Mouse (Mus musculus): Measurements from ENCODE around the gene Syngr4. TPM values are rescaled to one million over a fixed set of nuclear protein-coding genes. Genes with fewer than 3 reads are reported as not detected.
A peak's percentile ranks its signal among the peaks of the same experiment; 100 is the strongest.

The Syngr4 gene
- polyA plus RNA-seq, 1 experiment, result 0.19 TPM

DNA sequence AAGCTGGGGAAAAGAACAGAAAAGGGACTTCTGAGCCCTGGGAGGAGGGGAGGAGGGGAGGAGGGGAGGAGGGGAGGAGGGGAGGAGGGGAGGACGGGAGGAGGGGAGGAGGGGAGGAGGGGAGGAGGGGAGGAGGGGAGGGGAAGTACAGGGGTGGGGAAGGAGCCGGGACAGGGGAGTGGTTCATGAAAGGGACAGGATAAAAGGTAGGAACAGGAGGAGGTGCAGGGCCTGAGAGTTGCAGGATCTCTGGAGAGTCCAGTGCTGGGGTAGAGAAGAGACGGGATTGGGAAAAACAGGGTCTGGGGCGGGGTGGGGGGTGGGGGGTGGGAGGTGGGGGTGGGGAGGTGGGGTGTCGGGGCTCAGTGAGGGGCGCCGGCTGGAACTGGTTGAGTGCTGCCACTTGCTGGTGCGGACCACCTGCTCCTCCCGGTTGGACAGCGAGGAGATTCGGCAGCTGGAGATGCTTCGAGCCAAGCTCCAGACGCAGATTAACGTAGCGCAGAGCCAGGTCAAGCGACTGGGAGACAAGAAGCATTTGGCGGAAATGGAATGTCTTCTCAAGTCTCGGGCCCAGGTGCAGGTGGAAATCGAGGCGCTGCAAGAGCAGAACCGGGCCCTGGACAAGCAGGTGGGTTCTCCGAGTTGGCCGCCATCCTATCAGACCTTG is 32.2 kb upstream of the Syngr4 start:
- H3K4me3 ChIP-seq (ENCODE audit: insufficient read depth, low read depth, low read length), result no peak overlapping the region
- H3K27me3 ChIP-seq (replicated peaks; ENCODE audit: control insufficient read depth, insufficient read depth, low read length), result no peaks in the 10 kb centered on the region
- H3K4me1 ChIP-seq (ENCODE audit: control insufficient read depth, insufficient read depth, low read length), result no peaks in the 10 kb centered on the region
- 54% methylated on average over 19 of the region's 23 CpGs for WGBS
- DNase-seq, result no peak
- no peak for TF ChIP-seq POLR2A (IDR thresholded peaks at IDR 0.05; ENCODE audit: low read depth, low read length)
- TF ChIP-seq CTCF (conservative IDR thresholded peaks at IDR 0.05; ENCODE audit: insufficient read depth, insufficient read length, low read depth, low read length), result no peak
- H3K36me3 ChIP-seq (ENCODE audit: control insufficient read depth, insufficient read depth, low read length), result no peaks in the 10 kb centered on the region
- no peak overlapping the region for H3K27ac ChIP-seq (ENCODE audit: insufficient read depth, low read depth, low read length)

DNA sequence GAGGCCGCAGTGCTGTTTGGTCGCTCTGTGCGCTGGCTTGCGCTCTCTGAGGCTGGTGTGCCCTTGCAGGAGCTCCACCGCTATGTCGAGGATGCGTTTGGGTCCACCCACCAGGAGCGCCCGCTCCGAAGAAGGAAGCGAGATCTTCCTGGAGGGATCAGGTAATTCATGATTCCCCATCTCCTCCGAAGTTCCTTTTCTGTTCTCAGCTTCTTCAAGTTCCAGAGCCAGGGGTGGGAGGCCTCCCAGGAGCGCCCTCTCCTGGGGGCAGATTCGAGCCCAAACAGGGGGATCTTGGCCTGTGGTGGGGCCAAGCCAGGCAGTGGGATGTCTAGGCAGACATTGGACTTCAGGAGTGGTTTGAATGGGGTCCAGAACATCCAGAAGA is 27.9 kb upstream of the Syngr4 start:
- H3K27ac ChIP-seq (ENCODE audit: insufficient read depth, low read depth, low read length), result peak overlapping the region; percentile 96
- no peaks in the 10 kb centered on the region for H3K4me1 ChIP-seq (ENCODE audit: control insufficient read depth, insufficient read depth, low read length)
- DNase-seq, result peak; percentile 44
- H3K36me3 ChIP-seq (ENCODE audit: control insufficient read depth, insufficient read depth, low read length), result no peaks in the 10 kb centered on the region
- WGBS, result 12% methylated on average over 14 of the region's 14 CpGs
- no peak; the same call in 1 of the 2 replicates for TF ChIP-seq CTCF (conservative IDR thresholded peaks at IDR 0.05; ENCODE audit: insufficient read depth, insufficient read length, low read depth, low read length)
- TF ChIP-seq POLR2A (IDR thresholded peaks at IDR 0.05; ENCODE audit: low read depth, low read length), result no peak
- peak overlapping the region; percentile 75 for H3K4me3 ChIP-seq (ENCODE audit: insufficient read depth, low read depth, low read length)
- no peaks in the 10 kb centered on the region for H3K27me3 ChIP-seq (replicated peaks; ENCODE audit: control insufficient read depth, insufficient read depth, low read length)

DNA sequence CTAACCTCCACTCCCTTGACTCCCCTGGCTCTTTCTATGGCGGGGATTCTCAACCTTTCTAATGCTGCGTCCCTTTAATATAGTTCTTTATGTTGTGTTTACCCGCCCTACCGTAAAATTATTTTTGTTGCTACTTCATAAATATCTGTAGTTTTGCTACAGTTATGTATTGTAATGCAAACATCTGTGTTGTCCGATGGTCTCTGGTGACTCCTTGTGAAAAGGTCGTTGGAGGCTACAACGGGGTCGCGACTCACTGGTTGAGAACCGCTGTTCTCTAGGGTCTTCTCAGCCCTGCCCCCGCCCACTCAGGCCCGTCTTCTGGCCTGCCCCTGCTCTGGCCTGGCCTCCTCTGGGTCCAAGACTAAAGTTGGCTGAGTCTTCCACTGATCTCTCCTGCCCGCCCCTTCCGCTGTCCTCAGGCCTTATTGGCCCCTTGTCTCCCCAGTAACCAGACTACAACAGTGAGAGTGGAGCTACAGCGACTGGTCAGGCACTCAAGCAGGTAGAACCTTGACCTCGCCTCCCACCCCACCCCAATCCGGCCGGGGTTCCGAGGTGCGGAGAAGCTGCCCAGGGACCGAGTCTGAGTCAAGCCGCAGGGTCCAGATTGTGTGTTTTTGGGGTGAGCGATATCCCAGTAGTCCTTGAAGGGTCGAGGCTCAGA is 27.4 kb upstream of the Syngr4 start, which contains the start of gene Ccdc114:
Gene Ccdc114 (plus strand): TSS at position 311 of the 667 bp plus-strand sequence.
- Histone ChIP-seq H3K36me3 (ENCODE audit: control insufficient read depth, insufficient read depth, low read length) (no peaks in the 10 kb centered on the region), H3K4me1 (ENCODE audit: control insufficient read depth, insufficient read depth, low read length) (no peaks in the 10 kb centered on the region), H3K4me3 (ENCODE audit: insufficient read depth, low read depth, low read length) (peak within 1 kb of the TSS; percentile 75), H3K27ac (ENCODE audit: insufficient read depth, low read depth, low read length) (peak within 1 kb of the TSS; percentile 96), H3K27me3 (replicated peaks; ENCODE audit: control insufficient read depth, insufficient read depth, low read length) (no peaks in the 10 kb centered on the region)
- WGBS, result 4% methylated on average over 24 of the region's 24 CpGs
- TF ChIP-seq POLR2A (IDR thresholded peaks at IDR 0.05; ENCODE audit: low read depth, low read length) (peak; percentile 70), CTCF (conservative IDR thresholded peaks at IDR 0.05; ENCODE audit: insufficient read depth, insufficient read length, low read depth, low read length) (no peak)
- peak; percentile 93 for DNase-seq

DNA sequence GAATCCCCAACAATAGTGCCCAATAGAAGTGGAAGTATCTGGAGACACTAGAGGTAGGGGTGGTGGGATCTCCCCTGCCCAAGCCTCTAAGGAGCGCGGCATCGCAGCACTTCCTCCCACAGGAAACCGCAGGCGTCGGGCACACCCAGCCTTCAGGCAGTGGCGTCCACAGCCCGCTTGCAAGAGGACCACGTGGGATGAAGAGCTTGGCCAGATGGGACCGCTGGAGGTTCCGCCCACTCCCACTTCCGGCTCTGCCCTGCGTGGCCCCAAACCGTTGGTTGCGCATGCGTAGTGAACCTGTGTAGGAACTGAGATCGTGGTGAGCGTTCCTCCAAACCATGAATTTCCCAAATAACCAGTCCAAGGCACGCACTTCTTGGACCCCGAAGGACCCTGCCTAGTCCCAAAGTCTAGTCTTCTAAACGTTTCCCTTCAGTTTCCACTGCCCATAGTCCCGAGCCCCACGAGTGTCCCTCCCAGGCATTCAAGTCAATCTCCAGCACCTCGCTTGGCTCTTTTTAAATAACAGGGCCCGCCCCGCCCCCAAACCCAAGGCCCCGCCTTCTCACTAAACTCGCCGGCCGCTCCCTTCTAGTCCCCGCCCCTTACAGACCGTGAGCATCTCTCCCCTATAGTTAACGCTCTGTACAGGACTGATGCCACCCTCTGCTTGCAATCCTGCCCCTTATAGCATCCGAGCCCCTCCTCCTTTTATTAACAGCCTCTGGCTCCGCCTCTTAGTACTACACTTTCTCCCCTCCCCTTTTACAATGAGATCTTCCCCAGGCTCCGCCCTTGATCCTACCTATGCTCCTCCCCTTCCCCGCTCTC is 26.6 kb upstream of the Syngr4 start:
- Histone ChIP-seq H3K36me3 (ENCODE audit: control insufficient read depth, insufficient read depth, low read length) (no peaks in the 10 kb centered on the region), H3K4me3 (ENCODE audit: insufficient read depth, low read depth, low read length) (peak overlapping the region; percentile 75), H3K27ac (ENCODE audit: insufficient read depth, low read depth, low read length) (peak overlapping the region; percentile 96), H3K4me1 (ENCODE audit: control insufficient read depth, insufficient read depth, low read length) (no peaks in the 10 kb centered on the region), H3K27me3 (replicated peaks; ENCODE audit: control insufficient read depth, insufficient read depth, low read length) (no peaks in the 10 kb centered on the region)
- WGBS, result under 1% methylated on average over 37 of the region's 37 CpGs
- TF ChIP-seq CTCF (conservative IDR thresholded peaks at IDR 0.05; ENCODE audit: insufficient read depth, insufficient read length, low read depth, low read length), result no peak
- TF ChIP-seq POLR2A (IDR thresholded peaks at IDR 0.05; ENCODE audit: low read depth, low read length), result no peak
- DNase-seq, result peak; percentile 97

DNA sequence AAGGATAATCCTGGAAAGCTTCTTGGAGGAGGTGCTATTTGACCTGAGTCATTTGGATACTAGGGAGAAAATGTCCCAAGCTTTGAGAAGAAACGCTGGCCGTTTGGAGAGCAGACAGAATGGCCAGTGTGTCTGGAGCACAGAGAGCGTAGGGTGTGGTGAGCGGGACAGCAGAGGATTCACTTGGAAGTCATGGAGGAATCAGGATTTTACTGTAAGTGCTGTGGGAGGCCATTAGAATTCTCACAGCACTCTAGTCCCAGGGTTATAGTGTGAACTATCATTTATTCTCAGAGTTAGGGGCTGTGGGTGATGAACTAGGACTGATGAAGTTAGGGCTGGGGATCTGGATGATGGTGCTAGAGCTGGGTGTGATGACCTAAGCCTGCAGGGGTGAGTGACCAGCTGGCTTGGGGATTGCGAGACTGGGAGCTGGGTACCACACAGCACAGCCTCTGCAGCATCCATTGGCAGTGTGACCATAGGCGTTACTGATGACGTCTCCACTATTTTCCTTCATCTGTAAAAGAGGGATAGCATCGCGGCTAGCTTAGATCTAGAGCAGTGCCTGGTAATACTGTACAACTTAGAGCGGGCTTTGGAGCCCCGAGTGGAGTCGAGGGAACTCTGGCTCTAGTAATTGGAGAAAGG is 25.6 kb upstream of the Syngr4 start:
- Histone ChIP-seq H3K4me1 (ENCODE audit: control insufficient read depth, insufficient read depth, low read length) (peaks cover 4% of the 10 kb centered on the region; the same call in 1 of the 2 replicates), H3K27ac (ENCODE audit: insufficient read depth, low read depth, low read length) (peak overlapping the region; percentile 82), H3K27me3 (replicated peaks; ENCODE audit: control insufficient read depth, insufficient read depth, low read length) (no peaks in the 10 kb centered on the region), H3K4me3 (ENCODE audit: insufficient read depth, low read depth, low read length) (no peak overlapping the region), H3K36me3 (ENCODE audit: control insufficient read depth, insufficient read depth, low read length) (no peaks in the 10 kb centered on the region)
- no peak for DNase-seq
- TF ChIP-seq POLR2A (IDR thresholded peaks at IDR 0.05; ENCODE audit: low read depth, low read length), result no peak
- TF ChIP-seq CTCF (conservative IDR thresholded peaks at IDR 0.05; ENCODE audit: insufficient read depth, insufficient read length, low read depth, low read length), result no peak
- 73% methylated on average over 12 of the region's 12 CpGs for WGBS

DNA sequence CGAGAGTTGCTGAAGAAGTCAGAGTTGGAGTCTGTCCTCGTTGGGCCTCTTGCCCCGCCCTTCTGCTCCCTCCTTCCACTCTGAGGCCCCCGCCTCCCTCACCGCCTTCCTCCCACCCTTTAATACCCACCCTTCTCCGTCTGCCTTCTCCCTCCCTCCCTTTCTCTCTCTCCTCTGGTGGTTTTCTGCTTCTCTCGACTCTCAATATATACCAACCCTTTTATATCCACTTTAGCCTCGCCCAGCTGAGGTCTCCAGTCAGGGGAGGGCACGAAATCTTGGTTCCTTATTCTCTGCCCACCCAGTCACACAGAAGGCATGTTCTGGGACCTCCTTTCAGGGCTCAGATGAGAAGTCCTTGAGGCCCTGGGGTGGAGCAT is 24.7 kb upstream of the Syngr4 start, which contains the start of gene Emp3:
Gene Emp3 (minus strand): TSS at position 163 of the 380 bp plus-strand sequence.
- 23% methylated on average over 9 of the region's 9 CpGs for WGBS
- TF ChIP-seq POLR2A (IDR thresholded peaks at IDR 0.05; ENCODE audit: low read depth, low read length) (no peak), CTCF (conservative IDR thresholded peaks at IDR 0.05; ENCODE audit: insufficient read depth, insufficient read length, low read depth, low read length) (no peak)
- Histone ChIP-seq H3K27me3 (replicated peaks; ENCODE audit: control insufficient read depth, insufficient read depth, low read length) (no peaks in the 10 kb centered on the region), H3K36me3 (ENCODE audit: control insufficient read depth, insufficient read depth, low read length) (no peaks in the 10 kb centered on the region), H3K27ac (ENCODE audit: insufficient read depth, low read depth, low read length) (peak within 1 kb of the TSS; percentile 82), H3K4me3 (ENCODE audit: insufficient read depth, low read depth, low read length) (peak within 1 kb of the TSS; percentile 57), H3K4me1 (ENCODE audit: control insufficient read depth, insufficient read depth, low read length) (peaks cover 6% of the 10 kb centered on the region; the same call in 1 of the 2 replicates)
- DNase-seq, result peak; percentile 43
